Mouse (Mus musculus) liver, embryonic 13.5 days (tissue): Measurements from ENCODE around the gene Kin. TPM values are rescaled to one million over a fixed set of nuclear protein-coding genes. Genes with fewer than 3 reads are reported as not detected.
A peak's percentile ranks its signal among the peaks of the same experiment; 100 is the strongest.

Experiments
- ATAC-seq: fragments of 200-750 bp; cut with Nextera tagmentation; 2 replicates; pipeline ENCODE4 v1.8.0; 2017; ENCODE audit warnings: low read depth, mild to moderate bottlenecking, moderate number of reproducible peaks, moderate library complexity
- DNase-seq: peaks from one replicate; pipeline ENCODE4 v3.0.0; 2022
- H3K27ac ChIP-seq: fragments of 300-500 bp; sonication (generic); 2 replicates; pipeline ENCODE4 v1.5.1; 2015; ENCODE audit warnings: moderate library complexity, mild to moderate bottlenecking, inconsistent platforms
- H3K27me3 ChIP-seq: fragments of 300-500 bp; sonication (generic); 2 replicates; pipeline ENCODE4 v1.6.1; 2015; ENCODE audit warnings: mild to moderate bottlenecking, inconsistent platforms
- H3K36me3 ChIP-seq: fragments of 300-500 bp; sonication (generic); 2 replicates; pipeline ENCODE4 v1.6.1; 2015; ENCODE audit warnings: mild to moderate bottlenecking, inconsistent platforms
- H3K4me1 ChIP-seq: fragments of 300-500 bp; sonication (generic); replicated peaks from 2 replicates; pipeline ENCODE4 v1.6.1; 2015; ENCODE audit warnings: inconsistent platforms
- H3K4me2 ChIP-seq: fragments of 300-500 bp; sonication (generic); 2 replicates; pipeline ENCODE4 v1.6.1; 2015; ENCODE audit warnings: inconsistent platforms, mild to moderate bottlenecking, moderate library complexity
- H3K4me3 ChIP-seq: fragments of 300-500 bp; sonication (generic); replicated peaks from 2 replicates; pipeline ENCODE4 v1.5.1; 2015; ENCODE audit warnings: mild to moderate bottlenecking, inconsistent platforms
- H3K9ac ChIP-seq: fragments of 300-500 bp; sonication (generic); 2 replicates; pipeline ENCODE4 v1.6.1; 2015; ENCODE audit warnings: mild to moderate bottlenecking, inconsistent platforms
- H3K9me3 ChIP-seq: fragments of 300-500 bp; sonication (generic); replicated peaks from 2 replicates; pipeline ENCODE4 v1.6.1; 2016; ENCODE audit warnings: inconsistent platforms
- WGBS: fragments of 180-500 bp; shearing (Covaris S2); methylation state at CpG from one replicate; pipeline ENCODE4 v1.1.7; 2015; ENCODE audit not compliant: insufficient replicate concordance; 5-methylcytosine and 5-hydroxymethylcytosine counted together
- polyA plus RNA-seq: library from polyadenylated mRNA; unstranded; fragments of >200 nt; fragmentation: Nextera tagmentation; extraction: Ambion mirVana; gene quantifications from 2 replicates; pipeline ENCODE4 v1.2.1, GENCODE M21; 2015

The Kin gene
- polyA plus RNA-seq = 19.6 and 22.1 TPM in 2 replicates

GRCm38 (mm10) chr2:10080310-10081010 is at the start of gene Kin, which contains the start of gene Atp5c1:
TSS of gene Kin (plus strand) at chr2:10080593.
TSS of gene Atp5c1 (minus strand) at chr2:10080510.
- WGBS = under 1% methylated on average over 61 of the region's 61 CpGs
- Histone ChIP-seq H3K4me1 (peaks cover 64% of the 10 kb centered on the region), H3K27ac (peak within 1 kb of the TSS; percentile 85), H3K9ac (peak within 1 kb of the TSS; percentile 96), H3K36me3 (peaks cover 30% of the 10 kb centered on the region), H3K9me3 (no peaks in the 10 kb centered on the region), H3K27me3 (no peaks in the 10 kb centered on the region), H3K4me3 (peak within 1 kb of the TSS; percentile 87), H3K4me2 (peak within 1 kb of the TSS; percentile 78)
- peak; percentile 91 for ATAC-seq
- peak; percentile 95 for DNase-seq

- 52% methylated on average over 4 of the region's 4 CpGs for WGBS
- DNase-seq = no peak
- Histone ChIP-seq H3K4me1 (peaks cover 27% of the 10 kb centered on the region), H3K9ac (no peak overlapping the region), H3K36me3 (no peaks in the 10 kb centered on the region), H3K9me3 (no peaks in the 10 kb centered on the region), H3K4me3 (no peak overlapping the region), H3K27ac (no peak overlapping the region), H3K4me2 (no peak overlapping the region), H3K27me3 (no peaks in the 10 kb centered on the region)
- no peak for ATAC-seq
Measured at GRCm38 (mm10) chr2:10033684-10034083, 46.7 kb upstream of the Kin start.

- peaks cover 10% of the 10 kb centered on the region for H3K36me3 ChIP-seq
- H3K27me3 ChIP-seq = no peaks in the 10 kb centered on the region
- H3K4me3 ChIP-seq = no peak overlapping the region
- H3K9ac ChIP-seq = no peak overlapping the region
- H3K4me1 ChIP-seq = peaks cover 32% of the 10 kb centered on the region
- H3K4me2 ChIP-seq = no peak overlapping the region
- 77% methylated on average over 3 of the region's 3 CpGs for WGBS
- H3K9me3 ChIP-seq = no peaks in the 10 kb centered on the region
- no peak for DNase-seq
- no peak for ATAC-seq
- H3K27ac ChIP-seq = no peak overlapping the region
Measured at GRCm38 (mm10) chr2:10034976-10035375, 45.4 kb upstream of the Kin start.

DNA sequence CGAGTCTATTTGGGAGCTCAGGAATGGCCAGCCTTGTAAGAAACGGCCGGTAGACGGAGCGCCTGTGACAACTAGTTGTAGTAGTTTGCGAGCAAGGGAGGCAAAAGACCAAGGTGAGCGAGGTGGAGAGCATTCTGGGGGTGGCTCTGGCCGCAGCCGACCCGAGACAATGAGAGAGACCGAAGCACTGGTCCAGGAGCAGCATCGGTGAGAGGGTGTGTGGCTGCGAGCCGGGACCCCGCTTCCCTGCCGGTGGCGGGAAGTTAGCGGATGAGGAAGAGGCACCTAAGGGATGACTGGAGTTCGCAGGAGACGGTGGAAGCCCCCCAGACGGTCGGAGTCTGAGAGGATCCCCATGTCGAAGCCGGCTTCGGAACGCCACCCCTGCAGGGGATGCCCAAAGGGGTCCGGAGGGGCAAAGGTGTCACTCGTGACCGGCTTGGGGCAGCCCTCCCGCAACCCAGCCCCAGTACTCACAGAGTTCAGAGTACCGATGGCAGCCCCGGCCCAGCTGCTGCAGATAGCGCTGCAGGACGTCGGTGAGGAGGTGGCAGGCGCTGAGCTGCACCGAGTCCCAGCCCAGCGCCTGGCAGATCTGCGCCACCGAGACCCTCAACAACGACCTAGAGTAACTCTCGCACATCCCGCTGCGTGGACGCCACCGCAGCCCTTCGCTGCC is 32.5 kb upstream of the Kin start:
- peak overlapping the region; percentile 99 for H3K4me3 ChIP-seq
- H3K9ac ChIP-seq = peak overlapping the region; percentile 91
- H3K27me3 ChIP-seq = no peaks in the 10 kb centered on the region
- H3K36me3 ChIP-seq = no peaks in the 10 kb centered on the region
- H3K9me3 ChIP-seq = no peaks in the 10 kb centered on the region
- WGBS = under 1% methylated on average over 47 of the region's 47 CpGs
- DNase-seq (peak; percentile 17), ATAC-seq (peak; percentile 62)
- H3K4me1 ChIP-seq = peaks cover 20% of the 10 kb centered on the region
- H3K27ac ChIP-seq = peak overlapping the region; percentile 50; the same call in 1 of the 2 replicates
- peak overlapping the region; percentile 86 for H3K4me2 ChIP-seq

- Histone ChIP-seq H3K27me3 (no peaks in the 10 kb centered on the region), H3K9me3 (no peaks in the 10 kb centered on the region), H3K27ac (peak within 1 kb of the TSS; percentile 50; the same call in 1 of the 2 replicates), H3K9ac (peak within 1 kb of the TSS; percentile 91), H3K4me1 (peaks cover 20% of the 10 kb centered on the region), H3K4me2 (peak within 1 kb of the TSS; percentile 86), H3K4me3 (peak within 1 kb of the TSS; percentile 99), H3K36me3 (no peaks in the 10 kb centered on the region)
- WGBS = under 1% methylated on average over 36 of the region's 36 CpGs
- ATAC-seq (peak; percentile 92), DNase-seq (peak; percentile 90)
Measured at GRCm38 (mm10) chr2:10048461-10048860, 31.9 kb upstream of the Kin start, which contains the start of gene Taf3. TSS of gene Taf3 (minus strand) at chr2:10048596.

GRCm38 (mm10) chr2:10049456-10049855 is 30.9 kb upstream of the Kin start:
- DNase-seq = no peak
- H3K4me2 ChIP-seq = peak overlapping the region; percentile 84
- 11% methylated on average over 10 of the region's 10 CpGs for WGBS
- no peaks in the 10 kb centered on the region for H3K9me3 ChIP-seq
- ATAC-seq = no peak
- peaks cover 5% of the 10 kb centered on the region for H3K36me3 ChIP-seq
- peak overlapping the region; percentile 99 for H3K4me3 ChIP-seq
- peak overlapping the region; percentile 72 for H3K9ac ChIP-seq
- H3K27me3 ChIP-seq = no peaks in the 10 kb centered on the region
- peak overlapping the region; percentile 29; the same call in 1 of the 2 replicates for H3K27ac ChIP-seq
- peaks cover 20% of the 10 kb centered on the region for H3K4me1 ChIP-seq

- peaks cover 20% of the 10 kb centered on the region for H3K4me1 ChIP-seq
- no peak overlapping the region for H3K27ac ChIP-seq
- H3K9ac ChIP-seq = no peak overlapping the region
- WGBS = 77% methylated on average over 3 of the region's 3 CpGs
- ATAC-seq (no peak), DNase-seq (no peak)
- H3K4me3 ChIP-seq = no peak overlapping the region
- H3K27me3 ChIP-seq = no peaks in the 10 kb centered on the region
- H3K9me3 ChIP-seq = no peaks in the 10 kb centered on the region
- H3K36me3 ChIP-seq = peaks cover 19% of the 10 kb centered on the region
- no peak overlapping the region for H3K4me2 ChIP-seq
Measured at GRCm38 (mm10) chr2:10050878-10051277, 29.5 kb upstream of the Kin start.

GRCm38 (mm10) chr2:10051996-10052395 is 28.4 kb upstream of the Kin start:
- Histone ChIP-seq H3K4me2 (no peak overlapping the region), H3K4me3 (no peak overlapping the region), H3K36me3 (peaks cover 28% of the 10 kb centered on the region), H3K9me3 (no peaks in the 10 kb centered on the region), H3K9ac (no peak overlapping the region), H3K4me1 (peaks cover 17% of the 10 kb centered on the region), H3K27me3 (no peaks in the 10 kb centered on the region), H3K27ac (no peak overlapping the region)
- 81% methylated on average over 1 of the region's 1 CpGs for WGBS
- no peak for ATAC-seq
- DNase-seq = no peak

- H3K9ac ChIP-seq = no peak overlapping the region
- no peak for ATAC-seq
- no peak overlapping the region for H3K27ac ChIP-seq
- no peak overlapping the region for H3K4me2 ChIP-seq
- H3K36me3 ChIP-seq = peaks cover 90% of the 10 kb centered on the region
- 73% methylated on average over 5 of the region's 5 CpGs for WGBS
- no peaks in the 10 kb centered on the region for H3K27me3 ChIP-seq
- no peak for DNase-seq
- H3K4me3 ChIP-seq = no peak overlapping the region
- no peaks in the 10 kb centered on the region for H3K9me3 ChIP-seq
- no peaks in the 10 kb centered on the region for H3K4me1 ChIP-seq
Measured at GRCm38 (mm10) chr2:10058836-10059235, 21.6 kb upstream of the Kin start.

GRCm38 (mm10) chr2:10071751-10072150 is 8.6 kb upstream of the Kin start:
- 51% methylated on average over 7 of the region's 7 CpGs for WGBS

DNA sequence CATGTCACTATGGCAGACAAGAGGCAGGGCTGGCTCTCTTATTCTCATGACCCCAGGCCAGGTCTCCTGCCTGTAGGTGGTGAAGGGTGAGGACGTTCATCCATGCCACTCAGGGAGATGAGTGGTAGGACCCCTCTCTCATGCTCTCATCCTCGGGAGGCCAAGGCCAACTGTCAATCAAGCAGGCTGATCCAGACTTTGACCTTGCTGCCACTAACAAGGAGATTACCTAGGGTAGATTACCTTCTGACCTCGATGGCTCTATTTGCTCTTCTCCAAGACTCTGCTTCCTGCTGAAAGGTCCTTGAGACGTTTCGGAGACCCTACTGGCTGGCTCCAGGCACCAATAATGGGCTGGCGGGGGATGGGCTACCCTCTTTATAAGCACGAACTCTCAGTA is 5.9 kb upstream of the Kin start:
- H3K4me3 ChIP-seq = no peak overlapping the region
- H3K4me2 ChIP-seq = no peak overlapping the region
- no peaks in the 10 kb centered on the region for H3K9me3 ChIP-seq
- H3K27me3 ChIP-seq = no peaks in the 10 kb centered on the region
- no peak overlapping the region for H3K9ac ChIP-seq
- peaks cover 74% of the 10 kb centered on the region for H3K4me1 ChIP-seq
- 64% methylated on average over 7 of the region's 7 CpGs for WGBS
- H3K36me3 ChIP-seq = peaks cover 43% of the 10 kb centered on the region
- DNase-seq (no peak), ATAC-seq (no peak)
- H3K27ac ChIP-seq = no peak overlapping the region

More at GRCm38 (mm10) chr2:10071751-10072150, 8.6 kb upstream of the Kin start:
- DNase-seq (no peak), ATAC-seq (peak; percentile 58; the same call in 1 of the 2 replicates)
- no peak overlapping the region for H3K9ac ChIP-seq
- H3K4me2 ChIP-seq = no peak overlapping the region
- H3K9me3 ChIP-seq = no peaks in the 10 kb centered on the region
- peaks cover 52% of the 10 kb centered on the region for H3K4me1 ChIP-seq
- H3K27ac ChIP-seq = no peak overlapping the region
- no peaks in the 10 kb centered on the region for H3K27me3 ChIP-seq
- H3K4me3 ChIP-seq = no peak overlapping the region
- H3K36me3 ChIP-seq = peaks cover 69% of the 10 kb centered on the region
